Mouse (Mus musculus) stomach, postnatal 0 days (tissue): ENCODE measurements at regions not wholly inside any gene's neighbourhood (a gene's known extent, or its start where the extent isn't known, plus 50 kb on each side); places are given as distances from the start of the nearest gene placed in this dataset.

Experiments
- CTCF ChIP-seq: IDR thresholded peaks from 2 replicates; pipeline ENCODE4 v1.5.1; 2016; ENCODE audit warnings: antibody characterized with exemption, low read depth, mild to moderate bottlenecking, moderate library complexity
- EP300 ChIP-seq: optimal IDR thresholded peaks from 2 replicates; pipeline ENCODE3; 2016; ENCODE audit warnings: antibody characterized with exemption

DNA sequence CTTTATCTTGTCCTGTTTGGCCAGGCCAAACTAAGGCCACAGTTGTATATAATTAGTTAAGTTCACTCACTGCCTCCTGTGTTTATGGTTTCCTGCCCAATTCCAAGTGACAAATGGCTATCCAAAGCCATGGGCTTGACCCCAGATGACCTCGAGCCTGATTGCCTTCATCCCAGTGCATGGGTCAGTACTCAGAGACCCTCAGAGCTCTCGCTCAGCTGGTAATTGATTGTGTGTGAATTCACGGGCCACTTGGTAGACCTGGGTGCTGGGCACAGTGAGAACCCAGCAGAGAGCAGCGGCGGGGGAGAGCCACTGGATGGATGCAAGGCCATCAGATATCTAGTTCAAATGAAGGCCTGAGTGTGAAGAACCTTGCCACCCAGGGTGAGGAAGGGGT is 124.1 kb downstream of the Chic2 start:
- TF ChIP-seq EP300 (no peak), CTCF (no peak)
